Mouse (Mus musculus): Measurements from ENCODE around the gene Rassf2.

Rassf2 gene

GRCm38 (mm10) chr2:132034590-132035469 lies 4.8 kb upstream of the Rassf2 start:
- no peak for DNase-seq (ENCODE audit: low spot score)

GRCm38 (mm10) chr2:132031364-132032095 lies 1.5 kb upstream of the Rassf2 start:
- no peak for DNase-seq (ENCODE audit: low spot score)

GRCm38 (mm10) chr2:132030418-132031363 lies 633 bp upstream of the Rassf2 start:
- DNase-seq (ENCODE audit: low spot score), result no peak

- DNase-seq (ENCODE audit: low spot score), result peak; percentile 67
Measured at GRCm38 (mm10) chr2:132028894-132029605, 1.0 kb downstream of the Rassf2 start.

- DNase-seq (ENCODE audit: low spot score), result no peak
Measured at GRCm38 (mm10) chr2:132028107-132028506, 2.0 kb downstream of the Rassf2 start.

GRCm38 (mm10) chr2:132027366-132027765 lies 2.7 kb downstream of the Rassf2 start:
- no peak for DNase-seq (ENCODE audit: low spot score)

GRCm38 (mm10) chr2:132024028-132024427 lies 6.0 kb downstream of the Rassf2 start:
- DNase-seq (ENCODE audit: low spot score), result no peak

- peak; percentile 72 for DNase-seq (ENCODE audit: low spot score)
Measured at GRCm38 (mm10) chr2:132022621-132023020, 7.4 kb downstream of the Rassf2 start.

- no peak for DNase-seq (ENCODE audit: low spot score)
Measured at GRCm38 (mm10) chr2:132021616-132022015, 8.4 kb downstream of the Rassf2 start.

- DNase-seq (ENCODE audit: low spot score), result peak; percentile 62
Measured at GRCm38 (mm10) chr2:132020991-132021541, 9.0 kb downstream of the Rassf2 start.

GRCm38 (mm10) chr2:132020420-132020819 lies 9.6 kb downstream of the Rassf2 start:
- DNase-seq (ENCODE audit: low spot score), result no peak

- peak; percentile 62 for DNase-seq (ENCODE audit: low spot score)
Measured at GRCm38 (mm10) chr2:132019372-132019811, 10.7 kb downstream of the Rassf2 start.

- DNase-seq (ENCODE audit: low spot score), result no peak
Measured at GRCm38 (mm10) chr2:132018156-132018555, 11.9 kb downstream of the Rassf2 start.

GRCm38 (mm10) chr2:132017611-132018010 lies 12.4 kb downstream of the Rassf2 start:
- DNase-seq (ENCODE audit: low spot score), result no peak

- DNase-seq (ENCODE audit: low spot score), result no peak
Measured at GRCm38 (mm10) chr2:132016034-132016433, 14.0 kb downstream of the Rassf2 start.

- no peak for DNase-seq (ENCODE audit: low spot score)
Measured at GRCm38 (mm10) chr2:132013152-132013551, 16.9 kb downstream of the Rassf2 start.

GRCm38 (mm10) chr2:132010781-132011180 lies 19.3 kb downstream of the Rassf2 start:
- no peak for DNase-seq (ENCODE audit: low spot score)

- DNase-seq (ENCODE audit: low spot score), result no peak
Measured at GRCm38 (mm10) chr2:132008186-132008585, 21.9 kb downstream of the Rassf2 start.

- no peak for DNase-seq (ENCODE audit: low spot score)
Measured at GRCm38 (mm10) chr2:132007475-132007819, 22.6 kb downstream of the Rassf2 start.

GRCm38 (mm10) chr2:132006561-132007474 lies 23.2 kb downstream of the Rassf2 start:
- DNase-seq (ENCODE audit: low spot score), result no peak

All from T-cell, adult 2 months (primary cell).